Mouse (Mus musculus) T-cell, adult 2 months (primary cell): ENCODE measurements around the gene Retreg2.

Experiments used
- DNase-seq: peaks from one replicate; pipeline ENCODE4 v3.0.0; 2022; ENCODE audit warnings: low spot score

Gene Retreg2

DNA sequence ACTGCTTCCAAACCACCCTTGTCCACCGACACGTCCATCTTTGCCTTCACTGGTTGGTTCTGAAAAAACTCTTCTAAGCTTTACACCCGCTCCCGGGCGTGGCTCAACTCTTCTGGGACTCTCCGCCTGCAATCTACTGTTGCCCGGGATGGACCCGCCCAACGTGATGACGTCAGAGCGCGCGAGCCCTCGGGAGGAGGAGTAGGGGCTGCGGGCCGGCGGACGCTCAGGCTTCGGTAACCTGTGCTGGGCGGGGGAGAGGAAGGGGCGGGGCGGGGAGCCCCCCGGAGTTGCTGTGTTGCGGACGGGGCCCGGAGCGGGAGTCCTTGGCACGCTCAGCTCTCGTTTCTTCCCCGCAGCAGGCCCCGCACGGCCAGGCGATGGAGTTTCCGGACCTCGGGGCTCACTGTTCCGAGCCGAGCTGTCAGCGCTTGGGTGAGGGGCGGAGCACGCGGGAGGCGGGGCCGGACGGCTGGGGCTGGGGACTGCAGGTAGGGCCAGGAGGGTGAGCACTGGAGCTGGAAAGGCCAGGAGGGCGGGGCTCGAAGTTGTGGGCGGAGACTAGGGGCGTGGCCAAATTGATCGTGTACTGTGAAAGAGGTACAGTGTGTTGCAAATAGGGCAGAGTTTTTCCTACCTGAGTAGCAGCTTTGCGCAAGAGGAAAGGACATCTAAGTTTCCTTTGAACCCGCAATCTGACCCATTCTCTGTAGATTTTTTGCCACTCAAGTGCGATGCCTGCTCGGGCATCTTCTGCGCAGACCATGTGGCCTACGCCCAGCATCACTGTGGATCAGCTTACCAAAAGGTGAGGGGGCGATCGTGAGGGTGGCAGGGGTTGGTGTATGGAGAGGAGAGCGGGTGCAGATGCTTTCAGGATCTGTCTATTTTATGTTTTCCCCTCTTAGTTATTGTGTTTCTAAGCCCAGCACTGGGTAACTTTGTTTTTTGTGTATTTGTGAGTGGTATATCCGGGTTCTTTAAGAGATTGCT lies 26.2 kb downstream of the Retreg2 start, which contains the start of gene Zfand2b:
TSS of gene Zfand2b (plus strand) at position 175 of the 993 bp plus-strand sequence.
- DNase-seq, result peak; percentile 96

- DNase-seq, result no peak
Measured at GRCm38 (mm10) chr1:75179334-75180104, 36.9 kb downstream of the Retreg2 start.

GRCm38 (mm10) chr1:75180105-75180590 lies 37.6 kb downstream of the Retreg2 start, which contains the start of gene Abcb6:
Gene Abcb6, minus strand, starts transcription at chr1:75180392.
- DNase-seq, result peak; percentile 81

- DNase-seq, result no peak
Measured at GRCm38 (mm10) chr1:75180741-75181140, 38.2 kb downstream of the Retreg2 start.

GRCm38 (mm10) chr1:75181377-75181870 lies 38.8 kb downstream of the Retreg2 start:
- no peak for DNase-seq

DNA sequence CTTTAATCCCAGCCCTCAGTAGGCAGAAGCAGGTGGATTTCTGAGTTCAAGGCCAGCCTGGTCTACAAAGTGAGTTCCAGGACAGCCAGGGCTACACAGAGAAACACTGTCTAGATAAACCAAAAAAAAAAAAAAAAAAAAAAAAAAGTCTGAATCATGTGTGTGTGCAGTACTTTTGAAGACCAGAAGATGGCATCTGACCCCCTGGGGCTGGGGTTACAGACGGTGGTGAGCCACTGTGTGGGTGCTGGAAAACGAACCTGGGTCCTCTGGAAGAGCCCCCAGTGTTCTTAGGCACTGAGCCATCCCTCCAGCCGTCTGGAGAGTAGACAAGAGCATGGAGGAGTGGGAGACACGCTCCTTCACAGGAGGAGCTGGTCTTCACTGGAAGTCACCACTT lies 39.6 kb downstream of the Retreg2 start:
- no peak for DNase-seq

DNA sequence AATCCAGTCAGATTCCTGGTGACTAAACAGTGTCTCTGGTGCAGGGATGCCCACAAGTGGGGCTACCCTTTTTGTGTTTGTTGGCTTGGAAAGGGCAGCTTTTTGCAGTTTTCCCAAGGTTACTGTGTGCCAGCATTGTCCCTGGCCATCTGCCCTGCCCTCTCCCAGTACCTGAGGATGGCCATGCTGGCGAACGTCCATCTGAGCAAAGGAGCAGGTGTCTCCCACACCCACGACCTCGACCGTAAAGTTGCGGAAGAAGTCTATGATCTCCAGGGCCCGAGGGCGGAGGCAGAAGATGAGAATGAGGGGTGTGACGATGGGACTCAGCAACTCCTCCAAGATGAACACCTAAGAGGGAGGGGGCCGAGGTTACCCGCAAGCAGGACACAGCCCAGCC lies 42.9 kb downstream of the Retreg2 start:
- no peak for DNase-seq

DNA sequence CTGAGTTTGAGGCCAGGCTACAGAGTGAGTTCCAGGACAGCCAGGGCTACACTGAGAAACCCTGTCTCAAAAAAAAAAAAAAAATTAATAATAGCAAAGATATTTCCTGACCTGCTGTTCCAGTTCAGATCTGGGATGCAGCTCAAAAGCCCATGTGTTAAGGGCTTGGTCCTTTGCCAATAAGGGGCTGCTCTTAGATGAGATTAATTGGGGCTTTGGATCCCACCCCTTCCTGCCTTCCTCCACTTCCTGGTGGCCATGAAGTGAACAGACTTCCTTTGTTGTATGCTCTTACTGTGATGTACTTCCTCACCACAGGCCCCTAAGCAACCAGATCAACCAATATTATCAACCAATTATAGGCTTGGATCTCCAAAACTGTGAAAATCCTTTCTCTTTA lies 44.5 kb downstream of the Retreg2 start:
- DNase-seq, result no peak

GRCm38 (mm10) chr1:75187914-75188483 lies 45.4 kb downstream of the Retreg2 start:
- DNase-seq, result no peak

DNA sequence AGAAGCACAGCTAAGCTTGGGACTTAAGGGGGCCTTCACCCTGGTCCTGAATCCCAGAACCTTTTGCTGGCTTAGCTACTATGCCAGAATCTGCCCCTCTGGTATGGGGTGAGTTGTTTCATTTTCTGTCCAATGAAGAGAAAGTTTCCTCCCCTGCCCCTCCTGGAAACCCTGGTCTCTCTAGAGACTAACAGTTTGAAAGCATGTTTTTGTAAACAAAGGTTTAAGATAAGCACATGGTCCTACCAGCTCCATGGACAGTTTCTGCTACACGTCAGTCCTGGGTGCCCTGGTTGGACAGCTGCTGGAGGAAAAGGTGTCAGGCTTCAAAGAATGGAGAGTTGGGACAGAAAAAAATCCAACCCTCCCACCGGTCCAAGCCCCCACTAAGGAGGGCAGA lies 48.0 kb downstream of the Retreg2 start:
- no peak for DNase-seq

DNA sequence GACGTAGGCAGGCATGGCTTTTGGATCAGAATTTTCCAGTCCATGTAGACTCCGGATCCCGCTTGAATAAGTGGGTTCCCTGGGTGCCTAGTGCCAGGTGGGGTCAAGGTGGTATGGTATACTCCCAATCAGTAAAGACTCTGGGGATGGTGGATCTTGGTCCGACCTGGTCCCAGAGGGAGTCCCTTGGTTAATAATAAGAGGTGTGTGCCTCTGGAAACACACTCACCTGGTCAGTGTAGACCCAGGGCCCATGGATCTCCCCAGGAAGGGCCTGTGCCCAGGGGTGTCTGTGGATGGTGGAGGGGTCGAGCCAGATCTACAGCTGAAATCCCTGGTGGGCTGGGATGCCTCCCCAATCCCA lies 48.7 kb downstream of the Retreg2 start:
- no peak for DNase-seq

GRCm38 (mm10) chr1:75191622-75192402 lies 49.2 kb downstream of the Retreg2 start, which contains the start of the genes Ankzf1 and Atg9a:
Gene Ankzf1, plus strand, starts transcription at chr1:75192151.
Gene Atg9a, minus strand, starts transcription at chr1:75192196.
- peak; percentile 97 for DNase-seq

GRCm38 (mm10) chr1:75192452-75192851 lies 49.9 kb downstream of the Retreg2 start:
- DNase-seq, result no peak
